Mouse (Mus musculus) fibroblast of lung, adult 2 months (primary cell): ENCODE results near the gene Pih1d2.

ENCODE experiments used
- DNase-seq: peaks from one replicate; pipeline ENCODE4 v3.0.0-alpha.2; 2011; ENCODE audit warnings: low read depth

The Pih1d2 gene

GRCm38 (mm10) chr9:50616766-50617603 lies at the start of gene Pih1d2, which contains the start of gene Nkapd1:
Gene Pih1d2, plus strand, starts transcription at chr9:50617321.
Gene Nkapd1, minus strand, starts transcription at chr9:50617464.
- peak; percentile 93 for DNase-seq

DNA sequence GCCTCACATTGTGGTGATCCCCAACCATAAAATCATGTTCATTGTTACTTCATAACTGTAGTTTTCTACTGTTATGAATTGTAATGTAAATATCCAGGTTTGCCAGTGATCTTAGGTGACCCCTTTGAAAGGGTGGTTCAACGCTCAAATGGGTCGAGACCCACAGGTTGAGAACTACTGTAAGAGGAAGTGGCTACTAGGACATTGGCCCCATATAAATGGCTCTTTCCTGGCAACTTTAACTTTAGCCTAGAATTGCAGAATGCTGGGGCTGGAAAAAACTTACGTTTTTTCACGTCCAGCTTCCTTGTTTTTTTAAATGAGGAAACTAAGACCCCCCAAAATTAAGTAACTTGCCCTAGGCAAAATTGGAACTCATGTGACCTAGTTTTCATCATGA lies 49.7 kb upstream of the Pih1d2 start:
- no peak for DNase-seq

DNA sequence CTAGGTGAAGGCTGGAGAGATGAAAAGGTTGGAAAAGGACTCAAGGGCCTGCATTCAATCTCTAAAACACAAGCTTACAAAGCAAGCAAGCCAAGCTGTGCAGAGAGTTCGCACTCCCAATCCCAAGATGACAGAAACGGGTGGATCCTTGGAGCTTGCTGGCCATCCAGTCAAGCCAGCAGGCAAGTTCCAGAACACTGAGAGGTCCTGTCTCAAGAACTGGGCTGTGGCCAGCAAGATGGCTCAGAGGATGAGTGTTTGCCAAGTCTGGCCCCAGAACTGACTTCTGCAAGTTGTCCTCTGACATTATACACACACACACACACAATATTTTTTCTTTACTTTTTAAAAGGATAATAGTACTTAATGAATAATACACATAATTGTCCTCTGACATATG lies 49.2 kb upstream of the Pih1d2 start:
- DNase-seq = no peak

DNA sequence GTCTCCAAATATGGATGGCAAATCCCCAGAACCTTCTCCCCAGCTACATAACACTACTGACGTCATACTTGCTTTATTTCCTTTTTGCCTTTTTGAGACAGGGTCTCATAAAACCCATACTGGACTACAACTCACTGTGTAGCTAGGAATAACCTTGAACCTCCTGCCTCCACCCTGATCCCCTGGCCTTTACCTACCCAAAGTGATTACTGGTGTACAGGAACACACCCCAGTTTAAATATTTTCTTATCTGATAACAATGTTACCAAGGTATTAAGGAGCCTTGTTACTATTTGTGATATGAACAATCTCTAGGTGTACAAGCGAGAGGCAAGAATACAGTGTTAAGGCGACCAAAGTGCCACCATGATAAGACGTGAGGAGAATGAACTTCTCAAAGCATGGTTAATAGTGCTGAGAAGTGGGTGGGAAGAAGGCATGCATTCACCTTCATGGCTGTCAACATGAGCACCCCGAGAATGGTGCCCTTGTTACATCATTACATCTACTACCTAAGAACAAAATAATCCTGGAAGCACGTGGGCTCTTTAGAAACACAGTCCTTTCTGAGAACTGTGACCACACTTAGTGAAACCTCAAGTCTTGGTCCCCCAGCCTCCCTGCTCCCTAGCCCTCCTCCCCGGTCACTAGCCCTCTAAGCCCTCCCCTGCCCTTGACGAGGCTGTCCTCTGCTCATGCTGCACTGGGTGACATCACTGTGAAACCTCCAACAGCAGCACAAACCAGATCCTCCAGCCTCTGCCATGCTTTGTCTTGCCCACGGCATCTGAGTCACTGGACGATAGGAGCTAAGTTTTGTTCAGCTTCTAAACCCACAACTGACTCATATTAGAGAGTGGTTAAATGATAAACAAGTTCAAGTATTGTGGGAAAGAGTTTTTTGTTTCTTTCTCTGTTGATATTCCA lies 47.3 kb upstream of the Pih1d2 start:
- DNase-seq = peak; percentile 58

- no peak for DNase-seq
Measured at GRCm38 (mm10) chr9:50580370-50580769, 36.8 kb upstream of the Pih1d2 start.

DNA sequence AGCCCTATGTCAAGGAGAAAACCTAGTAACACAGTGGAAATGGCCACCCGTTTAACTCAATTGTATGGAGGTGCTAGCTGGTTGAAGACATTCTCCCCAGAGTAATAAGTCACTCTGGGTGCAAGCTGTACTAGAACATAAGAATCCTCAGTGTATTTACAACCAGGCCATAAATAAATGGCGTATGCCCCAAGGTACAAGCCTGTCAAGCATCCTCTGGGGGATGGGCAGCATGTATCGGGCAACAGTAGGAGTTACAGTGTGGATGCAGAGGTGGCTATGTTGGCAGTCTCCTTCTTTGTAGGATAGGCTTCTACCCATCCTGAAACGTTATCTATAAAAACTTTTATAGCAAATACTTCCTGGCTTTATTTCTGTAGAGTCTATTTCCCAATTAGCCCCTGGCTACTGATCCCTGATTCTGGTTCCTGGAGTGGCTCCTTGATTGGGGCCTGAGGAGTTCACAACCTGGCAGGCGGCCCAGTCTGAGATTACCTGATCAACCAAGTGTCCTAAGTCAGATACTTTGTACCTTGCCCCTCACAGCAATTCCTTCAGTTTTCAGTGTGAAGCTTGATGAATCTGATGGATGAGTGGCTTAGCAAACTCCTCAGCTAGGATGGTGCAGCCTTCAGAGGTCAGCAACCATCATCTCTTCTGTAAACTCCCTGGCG lies 31.8 kb upstream of the Pih1d2 start:
- DNase-seq = no peak

GRCm38 (mm10) chr9:50586955-50587354 lies 30.2 kb upstream of the Pih1d2 start:
- no peak for DNase-seq

DNA sequence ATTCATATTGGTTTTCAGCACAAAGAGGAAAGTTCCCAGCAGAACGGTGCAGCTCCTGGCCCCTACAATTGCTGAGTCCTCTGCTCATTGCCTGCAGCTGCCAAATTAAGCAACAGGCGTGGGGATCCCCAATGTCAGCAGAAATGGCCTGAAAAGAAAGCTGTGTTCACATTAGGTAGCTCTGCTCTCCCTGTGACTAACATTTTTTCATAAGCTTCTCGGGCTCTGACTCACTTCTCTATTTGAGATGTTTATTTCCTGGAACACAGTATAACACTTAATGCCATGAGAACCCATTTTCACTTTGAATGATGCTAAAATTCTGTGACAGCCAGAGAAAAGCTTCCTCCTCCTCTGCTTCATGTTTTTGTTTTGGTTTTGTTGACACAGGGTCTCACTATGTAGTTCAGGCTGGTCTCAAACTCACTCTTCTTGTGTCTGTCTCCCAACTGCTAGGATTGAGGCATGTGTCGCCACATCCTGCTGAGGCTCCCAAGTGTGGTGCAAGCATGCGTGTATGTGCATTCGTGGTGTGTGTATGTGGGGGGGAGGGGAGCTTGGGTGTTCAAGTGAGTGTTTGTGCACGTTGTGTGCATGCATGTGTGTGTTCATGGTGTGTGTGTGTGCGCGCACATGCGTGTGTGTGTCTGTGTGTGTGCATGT lies 26.1 kb upstream of the Pih1d2 start:
- DNase-seq = peak; percentile 94

DNA sequence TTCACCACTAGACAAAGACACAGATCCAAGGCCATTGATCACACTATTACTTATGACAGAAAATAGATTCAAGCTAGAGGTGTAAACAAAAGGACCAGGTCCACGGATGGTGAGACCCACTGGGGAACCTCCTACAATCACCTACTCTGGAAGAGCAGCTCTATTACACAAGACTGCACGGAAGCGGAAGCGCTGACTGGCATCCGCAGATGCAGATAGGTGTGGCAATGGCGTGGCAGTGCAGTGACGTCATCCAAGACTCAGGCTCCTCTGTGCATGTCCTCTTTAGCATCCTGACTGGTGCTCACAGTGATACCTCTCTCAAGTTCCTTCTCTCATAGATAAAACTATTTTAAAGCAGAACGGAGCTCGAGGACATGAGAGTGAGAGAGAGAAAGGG lies 24.2 kb upstream of the Pih1d2 start:
- no peak for DNase-seq

- no peak for DNase-seq
Measured at GRCm38 (mm10) chr9:50593544-50593943, 23.6 kb upstream of the Pih1d2 start.

DNA sequence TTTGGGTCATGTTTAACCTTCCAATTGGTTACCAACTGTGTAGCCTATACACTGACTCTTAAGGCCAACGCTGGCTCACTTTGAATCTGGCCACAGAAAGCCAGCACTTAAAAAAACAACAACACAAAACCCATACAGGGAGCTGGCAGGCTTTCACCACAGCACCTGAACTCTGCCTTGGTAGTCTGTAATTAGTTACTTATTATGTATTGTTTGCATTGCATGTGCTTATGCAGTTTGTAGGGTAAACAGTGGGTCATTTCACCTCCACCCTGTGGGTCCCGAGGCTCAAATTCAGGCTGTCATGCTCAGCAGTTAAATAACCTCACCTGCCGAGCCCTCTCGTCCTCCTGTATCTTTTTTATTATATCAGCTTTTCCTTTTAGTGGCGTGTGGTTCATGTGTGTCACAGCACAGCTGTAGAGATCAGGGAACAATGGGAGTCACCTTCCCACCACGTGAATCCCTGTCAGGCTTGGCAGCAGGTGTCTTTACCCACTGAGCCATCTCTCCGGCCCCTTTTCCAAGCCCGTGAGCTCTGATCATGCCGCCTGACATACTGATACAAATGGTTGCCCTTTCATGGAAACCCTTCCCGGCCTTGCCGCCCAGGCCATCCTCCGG lies 22.2 kb upstream of the Pih1d2 start:
- no peak for DNase-seq

- no peak for DNase-seq
Measured at GRCm38 (mm10) chr9:50596973-50597372, 20.1 kb upstream of the Pih1d2 start.

DNA sequence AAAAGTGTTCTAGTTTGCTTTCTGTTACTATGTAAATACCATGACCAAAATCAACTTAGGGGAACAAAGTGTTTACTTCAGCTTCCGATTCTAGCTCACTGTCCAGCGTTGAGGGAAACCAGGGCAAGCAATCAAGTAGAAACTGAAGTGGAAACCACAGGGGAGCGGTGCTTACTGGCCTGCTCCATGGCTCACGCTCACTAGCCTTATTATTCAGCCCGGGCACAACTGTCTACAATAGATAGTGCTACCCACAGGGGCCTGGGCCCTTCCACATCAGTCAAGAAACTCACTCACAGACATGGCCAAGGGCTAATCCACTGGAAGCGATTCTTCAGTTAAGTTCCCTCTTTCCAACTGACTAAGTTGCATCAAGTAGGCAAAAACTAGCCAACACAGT lies 15.6 kb upstream of the Pih1d2 start:
- DNase-seq = no peak

DNA sequence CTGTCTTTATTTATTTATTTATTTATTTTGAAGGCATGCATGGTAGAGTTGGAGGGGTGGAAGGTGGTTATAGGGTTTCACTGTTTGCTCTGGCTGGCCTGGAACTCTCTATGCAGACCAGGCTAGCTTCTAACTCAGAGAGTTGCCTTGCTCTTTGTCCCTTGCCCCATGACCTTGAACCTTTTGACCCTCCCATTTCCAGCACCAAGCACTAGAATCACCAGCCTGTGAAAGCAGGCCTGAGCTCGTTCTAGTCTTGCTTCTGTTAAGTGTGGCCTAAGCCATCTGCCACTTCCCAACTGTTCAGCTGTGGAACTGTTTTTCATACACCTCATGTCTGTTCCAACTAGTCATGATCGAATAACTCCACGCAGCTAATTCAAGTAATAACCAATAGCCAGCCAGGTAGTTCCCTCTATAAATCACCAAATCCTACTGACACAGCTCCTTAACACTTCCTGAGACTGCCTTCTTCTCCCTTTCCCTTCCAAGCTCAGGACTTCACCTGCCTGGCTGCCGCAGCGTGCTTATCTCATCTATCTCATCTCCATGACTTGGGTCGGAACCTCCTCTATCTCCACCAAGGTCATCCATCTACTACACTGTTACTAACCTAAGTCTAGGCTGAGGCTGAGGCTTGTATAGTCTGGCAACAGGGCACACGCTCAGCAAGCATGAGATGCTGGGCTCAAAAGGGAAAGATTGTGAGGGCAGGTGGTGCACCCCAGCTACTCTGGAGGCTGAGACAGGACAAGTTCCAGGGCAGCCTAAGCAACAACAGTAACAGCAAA lies 14.9 kb upstream of the Pih1d2 start:
- no peak for DNase-seq

GRCm38 (mm10) chr9:50603189-50603997 lies 13.7 kb upstream of the Pih1d2 start, which contains the start of the genes Sdhd and Timm8b:
Gene Sdhd, minus strand, starts transcription at chr9:50603812.
Gene Timm8b, plus strand, starts transcription at chr9:50603910.
- DNase-seq = peak; percentile 89

DNA sequence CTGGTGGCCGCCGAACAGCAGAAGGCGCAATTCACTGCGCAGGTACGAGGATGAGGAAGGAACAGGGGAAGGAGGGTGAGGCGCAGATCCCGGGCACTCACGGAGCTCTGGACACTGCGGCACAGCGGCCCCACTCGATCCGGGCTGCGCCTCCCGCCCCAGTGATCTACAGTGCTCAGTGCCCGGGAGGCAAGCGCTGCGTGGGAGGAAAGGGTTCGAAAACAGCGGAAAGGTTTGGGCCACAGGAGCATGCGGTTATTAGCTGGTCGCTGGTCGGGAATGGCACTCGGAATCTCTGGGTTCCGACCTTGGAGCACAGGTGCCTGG lies 13.2 kb upstream of the Pih1d2 start:
- DNase-seq = no peak

DNA sequence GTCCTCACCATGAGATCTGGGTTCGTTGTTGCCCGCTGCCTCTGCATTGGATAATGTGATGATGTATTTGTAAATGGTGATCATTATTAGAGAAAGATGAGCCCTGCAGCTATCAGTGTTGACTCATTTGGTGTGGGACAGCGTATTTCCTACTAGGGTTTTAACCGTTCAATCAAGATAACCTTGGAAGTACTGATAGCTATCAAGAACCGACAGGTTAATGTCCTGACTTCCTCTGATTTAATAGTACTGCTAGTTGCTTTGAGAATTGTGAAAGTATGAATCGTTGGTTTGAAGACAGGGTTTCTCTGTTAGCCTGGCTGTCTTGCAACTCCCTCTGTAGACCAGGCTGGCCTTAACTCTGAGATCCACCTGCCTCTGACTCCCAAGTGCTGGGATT lies 12.8 kb upstream of the Pih1d2 start:
- DNase-seq = no peak

DNA sequence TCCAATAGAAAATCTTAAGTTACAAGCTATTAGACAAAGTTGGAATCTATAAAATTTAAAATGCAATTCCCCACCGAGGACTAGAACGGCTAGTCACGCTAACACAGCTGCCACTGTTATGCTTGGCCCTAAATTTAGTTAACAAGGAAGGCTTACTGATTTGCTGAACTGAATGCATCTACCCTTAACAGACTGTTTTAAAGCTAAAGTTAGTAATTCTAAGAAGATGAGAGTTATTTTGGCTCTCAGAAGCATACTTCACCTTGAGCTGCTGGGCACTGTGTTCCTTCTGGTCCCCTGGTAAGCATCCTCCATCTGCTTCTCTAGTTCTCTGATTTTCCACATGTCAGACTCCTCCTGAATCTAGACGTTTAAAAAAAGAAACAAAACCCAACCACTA lies 5.0 kb upstream of the Pih1d2 start:
- DNase-seq = no peak

- DNase-seq = no peak
Measured at GRCm38 (mm10) chr9:50616161-50616560, 960 bp upstream of the Pih1d2 start.
